Mouse (Mus musculus): ENCODE measurements around the gene Dnmt3b. TPM values are rescaled to one million over a fixed set of nuclear protein-coding genes. Genes with fewer than 3 reads are reported as not detected.

Gene Dnmt3b
- polyA plus RNA-seq (2012; rRNA removed), result 0.73 and 0.94 TPM in 2 replicates

DNA sequence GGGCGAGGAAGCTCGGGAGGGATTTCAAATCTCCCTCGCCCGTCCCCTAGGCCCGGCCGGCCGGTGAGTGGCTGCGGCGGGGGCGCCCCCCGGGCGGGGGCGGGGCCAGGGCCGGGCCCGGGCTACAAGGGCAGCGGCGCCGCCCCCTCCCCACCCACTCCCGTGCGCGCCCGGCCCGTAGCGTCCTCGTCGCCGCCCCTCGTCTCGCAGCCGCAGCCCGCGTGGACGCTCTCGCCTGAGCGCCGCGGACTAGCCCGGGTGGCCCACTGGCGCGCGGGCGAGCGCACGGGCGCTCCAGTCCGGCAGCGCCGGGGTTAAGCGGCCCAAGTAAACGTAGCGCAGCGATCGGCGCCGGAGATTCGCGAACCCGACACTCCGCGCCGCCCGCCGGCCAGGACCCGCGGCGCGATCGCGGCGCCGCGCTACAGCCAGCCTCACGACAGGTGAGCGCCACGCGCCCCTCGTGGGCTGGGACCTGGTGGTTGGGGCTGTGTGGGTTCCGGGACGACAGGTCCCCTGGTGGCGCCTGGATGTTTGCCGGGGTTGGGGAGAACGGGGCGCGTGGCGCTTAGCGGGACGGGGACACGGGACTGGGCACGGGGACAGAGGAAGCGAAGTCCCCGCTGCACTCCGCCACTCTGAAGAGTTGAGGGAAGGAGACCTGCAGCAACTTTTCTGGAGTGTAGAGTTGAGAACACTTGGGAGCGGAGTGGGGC lies at the start of gene Dnmt3b:
Dnmt3b (plus strand) TSS at position 153 of the 716 bp plus-strand sequence.

GRCm38 (mm10) chr2:153631976-153632870 lies 17.0 kb upstream of the Dnmt3b start, which contains the start of gene Commd7:
Gene Commd7 (minus strand): TSS chr2:153632781.

DNA sequence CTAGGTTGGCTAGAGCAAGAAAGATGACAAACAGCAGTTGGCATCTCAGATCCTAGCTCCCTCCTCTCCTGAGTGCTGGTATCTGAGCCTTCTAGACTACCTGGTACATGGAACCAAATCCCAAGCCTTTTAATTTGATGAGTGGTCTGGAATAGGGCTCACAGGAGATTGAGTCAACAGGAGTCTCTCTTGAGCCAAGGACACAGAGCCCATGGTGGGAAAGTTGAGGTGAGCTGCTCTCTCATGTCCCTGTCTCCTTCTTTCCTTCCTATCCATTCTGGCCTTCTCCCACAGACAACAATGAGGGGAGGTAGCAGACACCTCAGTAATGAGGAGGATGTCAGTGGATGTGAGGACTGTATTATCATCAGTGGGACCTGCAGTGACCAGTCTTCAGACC lies 47.1 kb downstream of the Dnmt3b start, which contains the start of gene Dnmt3c:
Dnmt3c (plus strand) TSS at position 301 of the 400 bp plus-strand sequence.

Other genes with a start within 250 kb of the Dnmt3b start
- gene 4930404H24Rik, start 156.7 kb upstream of the Dnmt3b start, polyA plus RNA-seq (2012; rRNA removed), result not detected in 2 replicates
- gene Nol4l, start 119.5 kb upstream of the Dnmt3b start, polyA plus RNA-seq (2012; rRNA removed), result 5.9 and 7.2 TPM in 2 replicates
- 11.9 and 12.3 TPM in 2 replicates for gene Commd7, start 16.7 kb upstream of the Dnmt3b start, polyA plus RNA-seq (2012; rRNA removed)
- gene Dnmt3c, start 47.2 kb downstream of the Dnmt3b start, polyA plus RNA-seq (2012; rRNA removed), result not detected in 2 replicates
- gene Mapre1, start 91.8 kb downstream of the Dnmt3b start, polyA plus RNA-seq (2012; rRNA removed), result 1.7 and 2.0 TPM in 2 replicates
- 0.04 and 0.22 TPM in 2 replicates for gene Efcab8, start 130.5 kb downstream of the Dnmt3b start, polyA plus RNA-seq (2012; rRNA removed)
- gene Sun5, start 221.6 kb downstream of the Dnmt3b start, polyA plus RNA-seq (2012; rRNA removed), result not detected in 2 replicates
- gene Bpifb2, start 225.6 kb downstream of the Dnmt3b start, polyA plus RNA-seq (2012; rRNA removed), result not detected in 2 replicates